Mouse (Mus musculus) NIH3T3 (cell line): Measurements from ENCODE around the gene Plb1.
A peak's percentile ranks its signal among the peaks of the same experiment; 100 is the strongest.

ENCODE experiments used
- DNase-seq: peaks from one replicate; pipeline ENCODE4 v3.0.0-alpha.2; 2012; ENCODE audit warnings: low read depth

Plb1 gene

DNA sequence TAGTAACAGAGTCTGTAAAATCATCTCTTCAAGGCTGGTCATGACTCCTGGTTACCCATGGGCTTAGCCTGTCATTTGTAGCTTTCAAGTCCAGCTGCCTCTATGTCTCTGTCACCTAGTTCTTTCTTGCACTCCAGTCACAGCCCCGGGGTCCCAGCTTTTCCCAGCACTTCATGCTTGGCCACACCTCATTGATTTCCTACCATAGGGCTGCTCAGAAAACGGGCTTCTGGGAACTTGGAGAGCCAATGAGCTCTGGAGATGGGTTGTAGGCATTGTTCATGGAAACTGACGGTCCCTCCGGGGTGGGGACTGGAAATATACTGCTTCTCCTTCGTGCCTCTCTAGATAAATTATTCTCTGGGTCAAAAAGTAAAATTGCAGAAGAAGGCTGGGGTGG is 28.2 kb downstream of the Plb1 start:
- no peak for DNase-seq

DNA sequence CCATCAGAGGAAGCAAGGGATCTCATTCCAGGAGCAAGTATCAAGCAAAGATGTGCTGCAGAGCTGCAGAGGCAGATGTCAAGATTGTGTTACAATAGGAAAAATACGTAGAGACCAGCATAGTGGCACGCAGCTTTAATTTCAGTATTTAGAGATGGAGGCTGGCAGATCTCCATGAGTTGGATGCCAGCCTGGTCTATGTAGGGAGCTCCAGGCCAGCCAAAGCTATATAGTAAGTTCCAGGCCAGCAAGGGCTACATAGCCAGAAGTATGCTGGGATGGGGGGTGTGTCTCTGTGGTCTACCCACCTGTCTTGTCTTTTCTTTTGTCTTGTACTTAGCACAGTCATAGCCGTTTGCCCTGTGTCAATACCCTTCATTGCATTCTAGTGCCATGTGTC is 28.7 kb downstream of the Plb1 start:
- no peak for DNase-seq

DNA sequence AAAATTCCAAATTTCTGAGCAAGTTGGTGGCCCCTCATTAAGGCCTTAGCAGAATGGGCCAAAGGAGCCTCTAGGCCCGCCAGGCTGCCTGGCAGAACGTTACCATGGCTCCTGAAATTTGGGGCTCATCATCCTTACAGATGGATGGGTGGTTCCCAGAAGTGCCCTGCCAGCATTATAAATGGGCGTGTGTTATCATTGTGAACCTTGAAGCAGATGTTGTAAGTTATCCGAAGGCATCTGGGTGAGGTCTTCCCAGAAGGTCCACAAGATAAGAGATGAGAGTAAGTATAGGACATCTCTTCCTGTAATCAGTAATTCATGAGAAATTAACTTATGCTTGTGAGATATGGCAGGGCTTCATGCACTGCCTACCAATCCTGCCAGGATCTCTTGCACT is 30.0 kb downstream of the Plb1 start:
- DNase-seq = no peak

DNA sequence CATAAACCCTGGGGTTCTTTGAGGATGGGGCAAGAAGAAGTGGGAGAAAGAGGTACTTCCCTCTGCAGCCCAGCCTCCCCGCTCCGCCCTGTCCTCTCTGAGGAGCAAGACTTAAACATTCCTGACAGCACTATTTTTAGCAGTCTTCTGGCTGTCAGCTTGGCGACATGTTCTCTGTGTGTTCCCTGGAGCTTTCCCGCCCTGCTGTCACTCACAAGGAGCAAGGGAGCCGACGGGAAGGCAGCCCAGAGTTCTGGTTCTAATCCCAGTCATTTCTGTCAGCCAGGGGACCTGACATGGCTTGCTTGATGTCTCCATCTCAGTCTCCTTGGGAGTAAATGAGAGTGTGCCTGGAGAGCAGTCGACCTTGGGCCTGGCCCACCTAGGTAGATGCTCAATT is 40.0 kb downstream of the Plb1 start:
- DNase-seq = peak; percentile 14

DNA sequence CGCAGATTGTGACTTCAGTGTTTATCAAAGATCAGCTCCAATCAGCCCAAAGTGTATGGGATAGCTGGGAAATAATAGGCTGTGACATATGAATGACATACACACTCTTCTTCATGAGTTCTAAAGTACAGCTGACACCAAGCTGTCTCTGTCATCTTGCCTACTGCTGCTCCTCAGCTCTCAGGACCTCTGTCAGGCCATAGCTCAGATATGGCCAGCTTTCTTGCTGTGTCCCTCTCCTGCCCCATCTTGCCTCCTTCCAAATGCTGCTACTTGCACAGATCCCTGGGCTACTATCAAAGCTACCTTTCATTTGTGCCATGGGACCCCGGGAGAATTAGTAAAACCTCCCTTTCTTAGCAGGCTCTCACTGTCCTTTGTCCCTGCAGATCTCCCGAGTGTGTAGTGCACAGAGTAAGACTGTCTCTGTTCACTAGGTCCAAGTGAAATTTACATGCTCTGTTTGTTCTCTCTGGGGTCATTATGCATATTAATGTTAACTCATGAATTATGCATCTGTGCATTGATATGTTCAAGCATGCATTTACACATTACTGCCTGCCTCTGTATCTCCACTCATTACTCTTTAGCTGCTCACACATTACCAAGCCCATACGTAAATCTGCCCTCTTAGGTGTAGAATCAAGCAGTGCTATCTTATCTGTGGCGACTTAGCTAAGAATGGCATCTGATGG is 45.6 kb downstream of the Plb1 start:
- DNase-seq = no peak

DNA sequence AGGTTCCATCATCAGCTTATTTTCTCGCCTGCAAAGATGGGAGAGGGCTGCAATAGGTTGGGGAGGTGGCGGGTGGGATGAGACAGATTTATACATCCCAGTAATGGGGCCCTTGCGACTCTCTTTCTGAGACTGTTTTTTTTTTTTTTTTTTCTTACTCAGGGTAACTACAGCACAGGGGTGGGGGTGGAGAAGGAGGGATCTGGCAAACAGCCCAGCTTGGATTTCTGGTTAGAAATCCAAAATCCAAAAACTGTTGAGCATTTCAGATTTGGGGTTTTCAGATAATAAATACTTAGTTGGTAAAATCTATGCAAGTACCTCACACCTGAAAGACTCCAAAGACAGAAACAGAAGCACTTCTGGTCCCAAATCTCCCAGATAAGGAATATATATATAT is 47.6 kb downstream of the Plb1 start:
- peak; percentile 42 for DNase-seq

DNA sequence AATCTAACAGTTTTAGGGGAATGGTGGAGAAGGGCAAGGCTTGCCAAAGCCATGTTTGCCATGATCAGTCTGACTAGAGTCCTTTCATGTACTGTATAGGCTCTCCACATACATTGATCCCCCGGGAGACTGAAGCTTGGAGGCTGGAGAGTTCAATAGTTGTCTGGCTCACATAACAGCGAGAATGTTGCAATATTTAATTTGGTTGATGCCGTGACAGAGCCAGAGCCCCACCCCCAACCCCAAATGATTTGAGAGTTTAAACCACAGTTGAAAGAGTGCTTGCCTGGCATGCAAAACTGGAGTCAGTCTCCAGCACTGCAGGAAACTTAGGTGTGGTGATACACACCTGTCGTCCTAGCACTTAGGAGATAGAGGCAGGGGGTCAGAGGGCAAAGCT is 49.8 kb downstream of the Plb1 start:
- peak; percentile 77 for DNase-seq

DNA sequence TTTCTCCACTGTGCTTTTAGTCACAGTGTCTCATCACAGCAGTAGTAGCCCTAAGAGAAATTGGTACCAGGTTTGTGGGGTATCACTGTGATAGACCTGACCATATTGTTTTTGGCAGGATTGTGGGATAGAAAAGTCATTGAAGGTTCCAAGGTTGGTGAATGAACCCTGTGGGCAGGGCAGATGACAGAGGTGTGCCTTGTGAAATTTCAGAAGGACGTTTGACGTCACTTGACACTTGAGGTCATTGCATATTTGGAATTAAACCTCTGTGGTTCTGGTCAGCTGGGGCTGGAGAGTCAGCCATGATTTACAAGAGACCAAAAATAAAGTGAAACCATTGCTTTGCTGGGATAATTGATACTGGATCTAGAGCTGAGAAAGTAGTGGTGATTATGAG is 50.9 kb downstream of the Plb1 start:
- no peak for DNase-seq

DNA sequence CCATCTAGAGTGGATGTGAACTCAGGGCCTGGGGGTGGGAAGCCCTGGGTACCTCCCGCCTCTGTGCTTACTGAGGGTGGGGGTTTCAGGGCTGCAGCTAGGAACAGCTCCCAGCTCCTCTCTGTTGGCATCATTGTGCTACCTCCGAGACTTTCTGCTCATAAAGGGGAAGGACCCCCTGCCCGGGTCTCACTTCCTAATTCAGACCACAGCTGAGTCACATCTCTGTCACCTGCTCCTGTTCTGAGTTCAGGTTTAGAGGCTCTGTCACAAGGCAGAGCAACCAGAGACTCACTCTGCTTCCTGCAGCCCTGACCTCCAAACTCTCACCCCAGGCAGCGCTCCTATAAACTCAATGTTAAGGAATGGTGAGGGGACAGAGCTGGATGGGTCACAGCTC is 53.8 kb downstream of the Plb1 start:
- DNase-seq = no peak

DNA sequence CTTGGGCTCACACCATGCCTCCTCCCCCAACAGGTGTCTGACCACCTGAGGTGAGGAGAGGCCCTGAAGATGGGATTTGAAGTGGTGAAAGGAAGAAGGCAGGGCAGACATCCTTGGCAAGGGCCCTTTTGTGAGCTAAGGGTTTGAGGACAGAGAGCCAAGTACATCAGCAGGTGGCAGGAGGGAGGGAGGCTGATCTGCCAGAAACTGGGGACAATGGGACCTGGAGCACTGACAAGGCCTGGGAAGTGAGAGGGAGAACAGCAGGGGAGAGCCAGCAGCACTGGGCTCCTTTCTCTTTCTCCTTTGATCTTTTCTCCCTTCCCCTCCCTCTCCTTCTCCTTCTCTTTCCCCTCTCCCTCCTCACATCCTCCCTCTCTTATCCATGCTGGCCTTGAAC is 55.5 kb downstream of the Plb1 start:
- no peak for DNase-seq

DNA sequence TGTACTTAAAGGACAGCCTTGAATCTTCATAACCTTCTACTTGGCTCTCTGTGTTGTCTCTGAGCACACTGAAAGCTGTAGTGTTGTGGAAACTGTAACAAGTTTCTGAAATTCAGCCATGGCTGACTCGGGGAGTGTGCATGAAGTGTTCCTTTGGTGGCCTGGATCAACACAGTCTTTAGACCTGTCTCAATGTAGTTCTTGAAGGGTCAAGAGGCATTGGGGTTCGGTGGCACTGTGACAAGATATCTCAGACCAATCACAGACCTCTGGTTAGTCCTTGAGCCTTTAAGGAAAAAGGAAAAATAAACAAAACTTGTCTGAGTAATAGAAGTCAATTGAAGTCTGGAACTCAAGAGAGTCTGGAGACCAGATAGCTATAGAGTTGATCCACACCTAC is 58.8 kb downstream of the Plb1 start:
- DNase-seq = no peak

DNA sequence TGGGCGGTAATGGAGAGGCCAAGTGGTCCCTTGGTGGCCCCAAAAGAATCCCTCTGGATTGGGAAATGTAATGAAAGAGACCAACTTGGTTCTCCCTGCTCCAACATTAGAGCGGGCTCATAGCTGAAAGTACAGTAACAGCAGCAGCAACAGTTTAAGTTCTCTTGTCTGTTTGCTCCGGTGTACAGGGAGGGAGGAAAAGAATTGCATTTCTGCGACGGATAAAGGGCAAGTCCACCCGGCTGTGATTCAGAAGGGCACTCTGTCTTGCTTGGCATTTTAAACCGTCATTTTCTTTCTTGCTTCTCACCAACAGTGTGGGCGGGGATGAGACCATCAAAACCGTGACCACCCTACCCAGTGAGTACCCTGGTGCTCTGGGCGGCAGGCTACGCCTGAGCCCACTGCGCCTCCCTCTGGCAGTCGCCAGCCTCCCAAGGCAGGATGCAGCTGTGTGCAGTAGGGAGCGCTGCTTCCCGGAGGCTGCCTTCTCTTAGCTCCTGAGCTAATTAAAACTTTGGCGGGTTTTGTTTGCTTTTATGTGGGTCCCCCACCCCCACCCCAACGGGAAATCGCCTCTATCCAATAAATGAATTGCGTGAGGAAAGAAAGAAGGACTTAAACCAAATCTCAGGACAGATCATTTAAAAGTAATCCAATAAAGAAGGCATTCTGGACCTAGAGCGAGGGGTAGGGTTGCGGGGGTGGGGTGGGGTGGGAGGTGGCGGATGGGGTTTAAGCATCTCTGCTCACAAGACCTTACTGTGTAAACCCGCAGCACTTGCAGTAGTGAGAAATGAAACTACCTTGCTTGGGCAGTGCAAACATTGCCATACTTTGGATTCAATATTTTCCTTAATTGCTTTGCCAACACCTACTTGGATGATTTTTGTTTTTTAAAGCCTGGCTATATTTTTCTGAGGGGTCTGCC is 70.7 kb downstream of the Plb1 start:
- peak; percentile 54 for DNase-seq

DNA sequence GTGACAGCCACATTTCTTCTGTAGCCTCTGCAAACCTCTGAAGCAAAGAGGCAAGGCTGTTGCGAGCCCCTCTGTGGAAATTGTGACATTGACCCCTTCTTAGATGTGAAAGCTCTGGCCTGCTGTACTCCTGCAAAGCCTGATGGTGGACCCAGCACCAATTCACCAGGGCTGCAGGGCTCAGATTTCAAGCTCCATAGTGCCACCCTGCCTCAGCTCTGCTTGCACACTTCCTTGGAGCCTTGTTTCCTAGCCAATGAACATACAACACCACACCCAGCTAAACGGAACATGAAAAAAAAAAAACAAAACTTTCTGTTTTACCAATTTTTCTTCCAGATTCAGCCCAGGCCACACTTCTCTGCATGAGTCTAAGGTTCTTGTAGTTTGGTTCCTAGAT is 74.6 kb downstream of the Plb1 start:
- DNase-seq = peak; percentile 61

DNA sequence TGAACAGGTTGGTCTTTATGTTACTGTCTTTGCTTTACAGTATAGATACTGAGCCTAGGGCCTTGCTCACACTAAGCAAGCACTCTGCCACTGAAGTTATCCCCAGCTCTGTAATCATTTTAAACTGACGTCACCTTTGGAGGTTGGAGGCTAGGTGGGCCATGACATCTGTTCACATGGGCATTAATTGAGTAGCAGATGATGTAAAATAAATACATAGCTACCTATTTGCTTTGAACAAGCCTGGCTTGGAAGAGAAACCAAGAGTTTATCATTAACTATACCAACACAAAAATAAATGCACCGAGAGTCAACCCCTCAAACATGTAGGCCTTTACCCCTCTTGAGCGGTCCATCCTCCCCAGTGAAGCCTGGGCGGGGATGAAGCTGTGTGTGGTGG is 76.1 kb downstream of the Plb1 start:
- DNase-seq = no peak

DNA sequence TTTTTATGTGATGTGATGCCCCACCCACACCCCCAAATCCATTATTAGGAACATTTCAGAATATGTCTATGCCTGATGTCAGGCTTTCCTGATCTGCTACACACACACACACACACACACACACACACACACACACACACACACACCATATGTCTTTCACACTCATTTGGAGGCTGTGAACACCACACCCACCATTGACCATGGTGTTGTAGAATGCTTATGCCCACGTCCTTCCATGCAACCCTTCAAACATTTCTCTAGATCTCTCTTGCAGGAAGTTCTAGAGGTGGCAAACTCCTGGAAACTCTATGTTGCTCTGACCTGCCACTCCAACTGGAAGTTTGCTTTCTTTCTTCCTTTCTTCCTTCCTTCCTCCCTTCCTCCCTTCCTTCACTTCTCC is 77.2 kb downstream of the Plb1 start:
- DNase-seq = no peak

DNA sequence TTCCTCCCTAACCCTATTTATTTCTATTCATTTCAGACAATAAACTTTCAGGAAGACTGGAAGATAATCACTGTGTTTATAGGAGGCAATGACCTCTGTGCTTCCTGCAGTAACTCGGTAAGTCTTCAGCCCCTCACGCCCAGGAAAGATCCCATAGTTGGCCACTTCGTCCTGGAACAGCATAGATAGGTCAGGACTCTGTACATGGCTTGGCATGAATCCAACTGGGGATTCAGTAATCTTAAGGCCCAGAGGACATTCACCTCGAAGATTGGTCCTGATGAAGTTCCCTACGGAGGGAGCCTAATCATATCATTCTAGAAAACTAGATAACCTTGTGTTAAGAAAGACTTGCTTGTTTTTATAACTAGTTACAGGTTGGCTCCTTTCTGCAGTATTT is 78.3 kb downstream of the Plb1 start:
- DNase-seq = no peak

DNA sequence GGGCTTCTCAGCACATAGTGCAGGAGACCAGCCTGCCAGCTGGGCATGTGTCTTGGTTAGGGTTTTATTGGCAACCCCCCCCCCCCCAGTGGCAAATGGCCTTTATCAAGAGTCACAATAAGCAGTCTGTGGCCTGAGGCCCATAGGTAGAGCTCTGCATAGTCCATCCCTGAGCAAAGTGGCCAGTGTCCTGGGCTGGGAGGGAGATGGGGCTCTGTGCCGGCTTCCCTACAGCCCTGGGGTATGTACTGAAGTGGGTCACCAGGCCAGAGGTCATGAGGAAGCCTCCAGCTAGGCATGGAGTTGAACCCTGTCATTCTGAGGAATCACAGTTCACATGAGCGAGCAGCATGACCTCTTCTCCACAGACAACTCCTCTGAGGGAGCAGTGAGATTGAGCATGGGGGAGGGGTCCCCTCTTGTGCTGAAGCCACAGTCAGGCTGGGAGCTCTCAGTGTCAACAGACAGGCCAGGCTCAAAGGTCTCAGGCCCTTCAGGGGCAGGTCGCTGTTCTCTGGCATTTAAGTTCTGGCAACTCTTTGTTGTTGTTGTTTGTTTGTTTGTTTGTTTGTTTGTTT is 79.2 kb downstream of the Plb1 start:
- no peak for DNase-seq

DNA sequence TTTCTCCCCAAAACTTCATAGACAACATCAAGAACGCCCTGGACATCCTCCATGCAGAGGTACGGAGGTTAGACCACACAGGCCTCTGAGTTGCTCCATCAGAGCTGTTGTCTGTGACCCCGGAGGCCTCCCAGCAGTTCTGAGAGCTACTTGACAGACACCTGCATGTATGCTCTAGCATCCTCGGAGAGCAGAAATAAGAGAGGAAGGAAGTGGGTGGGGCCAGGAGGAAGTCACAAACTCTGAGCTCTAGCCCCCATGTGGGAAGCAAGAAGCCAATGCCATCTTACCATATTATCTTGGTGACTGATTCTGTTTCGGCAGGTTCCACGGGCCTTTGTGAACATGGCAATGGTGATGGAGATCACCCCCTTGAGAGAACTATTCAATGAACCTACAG is 81.2 kb downstream of the Plb1 start:
- DNase-seq = no peak

DNA sequence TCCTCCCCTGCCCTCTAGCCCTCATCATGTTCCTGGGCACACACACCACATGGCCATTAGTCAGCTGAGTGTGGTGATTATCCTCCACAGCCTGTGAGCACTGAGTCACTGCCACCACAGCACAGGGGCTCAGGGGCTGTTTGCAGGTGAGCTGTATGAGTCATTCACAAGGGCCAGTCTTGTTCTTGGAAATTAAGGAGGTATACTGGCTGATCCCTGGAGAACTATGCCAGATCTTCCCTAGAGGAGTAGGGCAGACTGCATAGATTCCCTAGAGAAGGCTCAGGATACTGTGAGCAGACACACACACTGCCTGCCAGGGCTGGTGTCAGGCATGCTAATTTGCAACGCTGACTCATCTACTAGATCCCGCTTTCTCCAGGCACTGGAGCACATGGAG is 82.2 kb downstream of the Plb1 start:
- DNase-seq = peak; percentile 84

DNA sequence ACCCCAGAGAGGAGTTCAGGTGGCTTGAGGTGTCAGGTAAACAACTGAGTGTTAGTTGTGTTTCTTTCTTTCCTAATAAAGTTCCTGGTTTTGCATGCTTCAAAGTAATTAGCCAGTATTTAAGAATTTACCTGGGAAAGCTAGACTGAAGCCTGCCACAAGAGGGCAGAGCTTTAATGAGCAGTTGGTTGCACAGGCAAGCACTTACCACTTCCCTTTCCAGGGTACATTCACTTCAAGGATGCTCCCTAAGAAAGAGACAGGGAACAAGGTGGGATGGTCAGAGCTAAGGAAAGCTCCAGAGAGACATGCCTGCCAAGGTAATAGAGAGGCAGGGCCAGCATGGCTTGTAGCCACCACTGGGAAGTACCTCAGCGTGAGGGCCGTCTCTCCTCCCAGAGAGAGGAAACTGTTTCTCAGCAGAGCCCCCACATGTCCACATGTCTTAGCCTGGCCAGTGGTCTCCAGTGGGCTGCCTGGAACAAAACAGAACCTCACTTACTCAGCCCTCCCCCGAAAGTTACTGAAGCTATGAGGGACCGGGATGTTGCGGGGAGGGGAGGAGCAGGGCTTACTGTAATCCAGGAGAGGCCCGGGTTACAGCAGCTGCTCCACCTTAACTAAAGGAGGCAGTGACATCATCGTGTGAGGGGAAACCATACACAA is 89.8 kb downstream of the Plb1 start:
- peak; percentile 84 for DNase-seq

DNA sequence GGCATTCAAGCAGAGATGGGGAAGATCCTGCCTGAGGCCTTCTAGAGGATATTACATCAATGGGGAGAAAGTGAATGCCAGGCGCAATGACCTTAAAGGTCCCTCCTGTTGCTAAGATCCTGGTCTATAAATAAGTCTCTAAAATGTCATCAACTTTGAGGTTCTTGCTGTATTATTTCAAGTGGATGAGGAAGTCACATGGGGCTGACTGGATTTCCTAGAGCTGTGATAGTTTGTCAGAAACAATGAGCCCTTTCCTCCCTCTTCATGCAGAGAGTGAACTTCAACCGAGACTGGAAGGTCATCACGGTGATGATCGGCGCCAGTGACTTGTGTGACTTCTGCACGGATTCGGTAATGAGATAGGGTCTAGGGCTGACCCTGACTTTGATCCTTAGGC is 95.6 kb downstream of the Plb1 start:
- DNase-seq = no peak

DNA sequence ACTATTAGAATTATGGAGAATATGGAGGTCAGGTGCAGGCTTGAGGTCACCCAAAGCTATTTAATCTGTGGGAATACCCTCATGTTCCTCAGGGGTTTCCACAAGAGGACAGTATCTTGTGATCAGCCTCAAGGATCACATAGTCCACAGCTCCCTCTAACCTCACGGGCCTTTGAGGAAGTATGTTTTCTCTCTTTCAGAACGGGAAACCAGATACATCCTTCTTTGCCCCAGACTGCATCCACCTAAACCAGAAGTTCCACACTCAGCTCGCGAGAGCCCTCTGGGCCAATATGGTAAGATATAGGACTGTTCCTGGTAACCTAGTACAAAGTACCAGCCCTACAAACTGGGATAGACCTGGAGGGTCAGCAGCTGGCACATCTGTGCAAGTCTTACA is 100.1 kb downstream of the Plb1 start:
- DNase-seq = no peak

DNA sequence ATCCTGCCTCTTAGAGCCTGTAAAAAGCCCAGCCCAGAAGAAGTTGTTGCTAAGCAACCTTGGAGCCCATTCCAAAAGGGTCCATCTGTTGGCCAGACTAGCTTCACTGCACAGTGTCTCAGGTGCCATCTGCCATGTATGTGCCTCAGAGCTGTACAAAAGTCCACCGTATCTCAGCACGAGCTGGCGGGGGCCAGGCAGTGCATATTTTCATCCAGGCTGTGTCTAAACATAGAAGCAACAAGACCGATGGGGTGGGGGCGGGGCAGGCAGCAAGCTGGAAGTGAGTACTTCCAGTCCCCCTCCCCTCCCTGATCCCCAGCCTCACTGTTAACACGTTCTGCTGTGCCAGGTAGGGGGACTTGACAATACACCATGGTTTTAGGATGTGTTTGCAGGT is 102.7 kb downstream of the Plb1 start:
- DNase-seq = no peak
